Mouse (Mus musculus) limb, embryonic 10.5 days (tissue): ENCODE data around the gene Jph4. TPM values are rescaled to one million over a fixed set of nuclear protein-coding genes. Genes with fewer than 3 reads are reported as not detected.

Source experiments
- DNase-seq: peaks from one replicate; pipeline ENCODE4 v3.0.0-alpha.2; 2017; ENCODE audit warnings: low spot score
- H3K27ac ChIP-seq: fragments of 300-500 bp; sonication (generic); 2 replicates; pipeline ENCODE4 v1.5.1; 2016; ENCODE audit warnings: mild to moderate bottlenecking
- H3K27me3 ChIP-seq: fragments of 300-500 bp; sonication (generic); 2 replicates; pipeline ENCODE4 v1.6.1; 2016; ENCODE audit warnings: low read depth, mild to moderate bottlenecking; ENCODE audit not compliant: poor library complexity, severe bottlenecking
- H3K36me3 ChIP-seq: fragments of 300-500 bp; sonication (generic); 2 replicates; pipeline ENCODE4 v1.6.1; 2016; ENCODE audit warnings: mild to moderate bottlenecking, moderate library complexity
- H3K4me1 ChIP-seq: fragments of 300-500 bp; sonication (generic); 2 replicates; pipeline ENCODE4 v1.6.1; 2016
- H3K4me3 ChIP-seq: fragments of 300-500 bp; sonication (generic); 2 replicates; pipeline ENCODE4 v1.5.1; 2016; ENCODE audit warnings: mild to moderate bottlenecking, moderate library complexity
- H3K9me3 ChIP-seq: fragments of 300-500 bp; sonication (generic); replicated peaks from 2 replicates; pipeline ENCODE4 v1.6.1; 2016; ENCODE audit warnings: mild to moderate bottlenecking
- WGBS: fragments of 180-500 bp; shearing (Covaris S2); methylation state at CpG from one replicate; pipeline ENCODE4 v1.1.7; 2016; 5-methylcytosine and 5-hydroxymethylcytosine counted together
- polyA plus RNA-seq: library from polyadenylated mRNA; unstranded; fragments of >200 nt; fragmentation: Nextera tagmentation; extraction: Ambion mirVana; gene quantifications from 2 replicates; pipeline ENCODE4 v1.2.1, GENCODE M21; 2016

The Jph4 gene
- polyA plus RNA-seq, 1 experiment from 2014 or later, result 0.08 TPM

DNA sequence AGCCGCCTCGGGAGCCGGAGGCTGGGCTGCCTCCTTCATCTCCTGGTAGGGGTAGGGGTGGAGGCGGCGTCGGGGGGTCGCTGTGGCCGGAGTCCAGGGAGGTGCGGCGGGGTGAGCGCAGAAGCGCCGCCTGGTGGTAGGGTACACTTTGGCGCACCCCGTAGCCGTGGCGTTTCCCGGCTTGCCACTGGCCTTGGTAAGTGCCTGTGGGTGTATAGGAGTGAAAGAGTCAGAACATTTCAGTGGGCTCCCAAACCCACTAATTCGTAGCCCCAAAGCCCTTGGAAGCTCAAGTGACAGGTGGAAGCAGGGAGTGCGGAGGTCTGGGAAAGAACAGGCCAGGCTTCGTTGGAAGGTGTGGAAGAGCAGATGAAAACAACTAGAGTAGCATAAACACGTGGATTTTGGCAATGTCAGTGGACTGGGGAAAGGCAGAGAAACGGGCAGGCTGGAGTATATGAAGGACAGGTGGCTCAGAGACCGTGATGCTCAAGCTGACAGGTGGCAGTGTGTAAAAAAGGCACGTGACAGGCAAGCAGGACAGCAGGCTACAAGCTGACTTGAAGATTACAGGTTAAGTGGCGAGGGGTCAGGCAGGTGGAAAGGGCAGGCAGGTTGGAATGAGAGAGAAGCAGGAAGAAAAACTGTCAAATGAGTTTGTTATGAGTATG lies 2.6 kb downstream of the Jph4 start:
- H3K9me3 ChIP-seq, result no peaks in the 10 kb centered on the region
- peaks cover 95% of the 10 kb centered on the region for H3K27me3 ChIP-seq
- WGBS, result 11% methylated on average over 26 of the region's 26 CpGs
- no peak for DNase-seq
- H3K27ac ChIP-seq, result no peak overlapping the region
- no peaks in the 10 kb centered on the region for H3K36me3 ChIP-seq
- peak overlapping the region; percentile 61 for H3K4me3 ChIP-seq
- peaks cover 43% of the 10 kb centered on the region for H3K4me1 ChIP-seq

- H3K27me3 ChIP-seq, result peaks cover 100% of the 10 kb centered on the region
- no peaks in the 10 kb centered on the region for H3K9me3 ChIP-seq
- H3K4me1 ChIP-seq, result peaks cover 50% of the 10 kb centered on the region
- DNase-seq, result no peak
- no peak overlapping the region for H3K27ac ChIP-seq
- WGBS, result 70% methylated on average over 51 of the region's 51 CpGs
- no peaks in the 10 kb centered on the region for H3K36me3 ChIP-seq
- H3K4me3 ChIP-seq, result no peak overlapping the region; the same call in 1 of the 2 replicates
Observed at GRCm38 (mm10) chr14:55113351-55113974, 3.3 kb downstream of the Jph4 start.

- Histone ChIP-seq H3K36me3 (no peaks in the 10 kb centered on the region), H3K27me3 (peaks cover 98% of the 10 kb centered on the region), H3K4me3 (no peak overlapping the region), H3K4me1 (peaks cover 58% of the 10 kb centered on the region), H3K27ac (no peak overlapping the region), H3K9me3 (no peaks in the 10 kb centered on the region)
- DNase-seq, result no peak
- WGBS, result 87% methylated on average over 2 of the region's 2 CpGs
Observed at GRCm38 (mm10) chr14:55111720-55112119, 5.0 kb downstream of the Jph4 start.

- Histone ChIP-seq H3K4me1 (peaks cover 56% of the 10 kb centered on the region), H3K36me3 (no peaks in the 10 kb centered on the region), H3K4me3 (no peak overlapping the region), H3K27me3 (peaks cover 81% of the 10 kb centered on the region), H3K9me3 (no peaks in the 10 kb centered on the region), H3K27ac (no peak overlapping the region)
- WGBS, result 40% methylated on average over 9 of the region's 9 CpGs
- no peak for DNase-seq
Observed at GRCm38 (mm10) chr14:55110076-55110475, 6.7 kb downstream of the Jph4 start.

- Histone ChIP-seq H3K9me3 (no peaks in the 10 kb centered on the region), H3K36me3 (no peaks in the 10 kb centered on the region), H3K27me3 (peaks cover 73% of the 10 kb centered on the region), H3K4me3 (0 out of 2 replicates have a peak overlapping the region, but pooled peaks have one; percentile 4), H3K27ac (no peak overlapping the region), H3K4me1 (peaks cover 55% of the 10 kb centered on the region)
- WGBS, result 18% methylated on average over 21 of the region's 21 CpGs
- no peak for DNase-seq
Observed at GRCm38 (mm10) chr14:55109048-55109873, 7.5 kb downstream of the Jph4 start.

GRCm38 (mm10) chr14:55108202-55108870 lies 8.4 kb downstream of the Jph4 start:
- Histone ChIP-seq H3K36me3 (no peaks in the 10 kb centered on the region), H3K27ac (no peak overlapping the region), H3K4me1 (peaks cover 49% of the 10 kb centered on the region), H3K27me3 (peaks cover 64% of the 10 kb centered on the region), H3K9me3 (no peaks in the 10 kb centered on the region), H3K4me3 (no peak overlapping the region)
- 53% methylated on average over 9 of the region's 9 CpGs for WGBS
- DNase-seq, result no peak

GRCm38 (mm10) chr14:55106990-55107389 lies 9.7 kb downstream of the Jph4 start:
- 75% methylated on average over 8 of the region's 8 CpGs for WGBS
- Histone ChIP-seq H3K36me3 (no peaks in the 10 kb centered on the region), H3K4me3 (peak overlapping the region; percentile 62; the same call in 1 of the 2 replicates), H3K27ac (no peak overlapping the region), H3K9me3 (no peaks in the 10 kb centered on the region), H3K4me1 (peaks cover 49% of the 10 kb centered on the region), H3K27me3 (peaks cover 50% of the 10 kb centered on the region)
- DNase-seq, result no peak

DNA sequence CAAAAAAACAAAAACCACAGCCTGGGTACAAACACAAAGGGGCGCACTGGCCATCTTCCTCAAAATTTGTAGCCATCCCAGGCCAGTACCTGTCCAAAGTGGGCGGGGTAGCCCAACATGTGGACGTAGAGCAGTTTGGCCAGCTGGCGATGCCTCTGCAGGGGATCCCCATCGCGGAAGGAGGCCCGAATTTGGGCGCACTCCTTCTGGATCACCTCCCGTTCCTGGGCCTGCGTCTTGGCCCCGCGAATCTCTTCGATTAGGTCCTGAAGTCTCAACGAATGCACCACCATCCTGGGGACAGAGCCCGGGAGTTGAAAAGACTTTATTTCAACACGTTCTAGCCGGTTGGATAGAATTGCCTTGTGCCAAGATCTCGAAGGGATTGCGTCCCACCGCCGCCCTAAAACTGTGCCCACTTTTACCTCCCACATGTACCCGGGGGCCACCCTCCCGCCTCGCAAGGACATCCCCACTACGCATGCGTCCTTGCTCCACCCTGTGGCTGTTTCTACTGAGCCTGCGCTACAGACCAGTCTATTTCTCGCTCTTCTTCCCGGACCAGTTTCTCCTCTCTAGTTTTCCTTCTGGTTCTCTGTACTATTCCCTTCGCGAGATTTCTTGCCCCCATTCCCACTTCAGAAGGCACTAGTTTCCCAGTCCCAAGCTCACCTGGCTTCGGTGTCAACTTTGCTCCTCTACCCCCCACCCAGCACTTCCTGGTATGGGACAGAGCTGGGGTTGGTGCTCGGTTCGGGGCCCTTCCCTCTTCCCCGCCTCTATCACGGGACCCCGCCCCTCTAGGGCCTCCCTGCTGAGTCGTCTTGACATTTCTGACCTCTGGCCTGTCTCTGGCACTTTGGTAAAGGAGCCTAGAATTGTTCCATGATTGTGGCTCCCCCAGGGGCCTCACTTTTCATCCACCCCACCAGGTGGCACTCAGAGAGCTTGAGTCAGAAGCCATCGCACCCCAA lies 10.6 kb downstream of the Jph4 start, which contains the start of gene Ap1g2:
Gene Ap1g2, minus strand, starts transcription at position 758 of the 974 bp plus-strand sequence.
- Histone ChIP-seq H3K4me3 (peak within 1 kb of the TSS; percentile 62), H3K27ac (peak within 1 kb of the TSS; percentile 85), H3K27me3 (peaks cover 42% of the 10 kb centered on the region), H3K36me3 (peaks cover 4% of the 10 kb centered on the region; the same call in 1 of the 2 replicates), H3K4me1 (peaks cover 49% of the 10 kb centered on the region), H3K9me3 (no peaks in the 10 kb centered on the region)
- peak; percentile 79 for DNase-seq
- under 1% methylated on average over 39 of the region's 39 CpGs for WGBS

DNA sequence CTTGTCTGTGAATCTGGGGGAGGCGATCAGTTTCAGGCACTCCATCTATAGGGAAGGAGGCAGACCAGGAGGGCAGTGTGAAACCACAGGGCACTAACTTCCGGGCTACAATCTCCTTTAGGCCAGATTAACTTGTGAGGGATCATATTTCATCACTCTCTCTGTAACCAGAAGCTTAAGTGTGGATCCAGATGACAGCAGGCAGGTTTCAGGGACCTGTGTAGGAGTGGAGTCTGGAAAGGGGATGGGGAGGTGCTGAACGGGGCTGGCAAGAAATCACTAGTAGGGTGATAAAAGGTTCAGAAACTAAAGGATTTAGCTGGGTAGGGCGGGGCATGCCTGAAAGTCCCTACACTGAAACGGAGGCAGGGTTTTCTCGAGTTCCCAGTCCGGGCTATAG lies 11.3 kb downstream of the Jph4 start:
- Histone ChIP-seq H3K36me3 (peaks cover 6% of the 10 kb centered on the region; the same call in 1 of the 2 replicates), H3K9me3 (no peaks in the 10 kb centered on the region), H3K4me3 (peak overlapping the region; percentile 62), H3K27me3 (peaks cover 34% of the 10 kb centered on the region), H3K27ac (peak overlapping the region; percentile 85), H3K4me1 (peaks cover 49% of the 10 kb centered on the region)
- no peak for DNase-seq
- 2% methylated on average over 7 of the region's 7 CpGs for WGBS

GRCm38 (mm10) chr14:55104365-55104764 lies 12.4 kb downstream of the Jph4 start:
- H3K27me3 ChIP-seq, result peaks cover 24% of the 10 kb centered on the region
- H3K36me3 ChIP-seq, result peaks cover 6% of the 10 kb centered on the region; the same call in 1 of the 2 replicates
- H3K9me3 ChIP-seq, result no peaks in the 10 kb centered on the region
- 86% methylated on average over 18 of the region's 18 CpGs for WGBS
- H3K4me1 ChIP-seq, result peaks cover 42% of the 10 kb centered on the region
- H3K4me3 ChIP-seq, result no peak overlapping the region
- no peak for DNase-seq
- no peak overlapping the region for H3K27ac ChIP-seq

- H3K9me3 ChIP-seq, result no peaks in the 10 kb centered on the region
- H3K27ac ChIP-seq, result no peak overlapping the region
- peaks cover 30% of the 10 kb centered on the region for H3K4me1 ChIP-seq
- peaks cover 4% of the 10 kb centered on the region; the same call in 1 of the 2 replicates for H3K27me3 ChIP-seq
- WGBS, result 73% methylated on average over 15 of the region's 15 CpGs
- DNase-seq, result no peak
- H3K36me3 ChIP-seq, result peaks cover 26% of the 10 kb centered on the region
- H3K4me3 ChIP-seq, result no peak overlapping the region
Observed at GRCm38 (mm10) chr14:55102253-55102785, 14.4 kb downstream of the Jph4 start.
